Mouse (Mus musculus): Measurements from ENCODE around the gene Rpl23a. TPM values are rescaled to one million over a fixed set of nuclear protein-coding genes. Genes with fewer than 3 reads are reported as not detected.

Rpl23a gene
- polyA plus RNA-seq, 1 experiment: 345 TPM

DNA sequence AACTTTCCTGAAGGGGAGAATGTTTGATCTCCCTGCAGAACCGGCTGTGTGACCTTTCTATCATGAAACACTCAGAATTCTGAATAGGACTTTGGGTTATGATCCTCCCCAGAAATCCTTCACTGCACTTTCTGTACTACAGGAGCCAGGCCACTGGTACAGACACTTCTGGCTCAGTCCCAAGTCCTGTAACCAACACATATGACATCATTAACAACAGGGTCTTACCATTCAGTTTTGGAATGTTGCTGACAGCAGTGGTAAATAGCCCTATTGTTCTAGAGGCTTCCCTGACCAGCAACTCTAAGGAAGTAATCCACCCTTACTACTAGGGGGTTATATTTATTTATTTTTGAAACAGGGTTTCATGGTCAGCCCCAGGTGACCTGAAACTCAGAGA, 9.7 kb upstream of the Rpl23a start, which contains the start of gene Proca1:
Gene Proca1 (plus strand): TSS at position 280 of the 400 bp plus-strand sequence.
- no peak for TF ChIP-seq GATA1 (IDR thresholded peaks at IDR 0.05; ENCODE audit: low read length)

DNA sequence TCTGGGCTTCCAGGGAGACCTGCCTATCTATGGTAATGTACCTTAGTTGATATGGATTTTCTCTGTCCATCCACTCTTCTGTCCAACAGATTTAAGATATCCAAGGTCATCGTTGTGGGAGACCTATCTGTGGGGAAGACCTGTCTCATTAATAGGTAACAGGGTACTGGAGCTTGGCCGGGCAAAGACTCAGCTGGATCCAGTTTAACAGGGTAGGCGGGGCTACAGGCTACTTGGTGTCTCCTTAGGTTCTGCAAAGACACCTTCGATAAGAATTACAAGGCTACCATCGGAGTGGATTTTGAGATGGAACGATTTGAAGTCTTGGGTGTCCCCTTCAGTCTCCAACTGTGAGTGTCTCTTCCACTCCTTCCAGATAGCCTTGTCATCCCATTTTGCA, 6.7 kb upstream of the Rpl23a start:
- no peak for TF ChIP-seq GATA1 (IDR thresholded peaks at IDR 0.05; ENCODE audit: low read length)

DNA sequence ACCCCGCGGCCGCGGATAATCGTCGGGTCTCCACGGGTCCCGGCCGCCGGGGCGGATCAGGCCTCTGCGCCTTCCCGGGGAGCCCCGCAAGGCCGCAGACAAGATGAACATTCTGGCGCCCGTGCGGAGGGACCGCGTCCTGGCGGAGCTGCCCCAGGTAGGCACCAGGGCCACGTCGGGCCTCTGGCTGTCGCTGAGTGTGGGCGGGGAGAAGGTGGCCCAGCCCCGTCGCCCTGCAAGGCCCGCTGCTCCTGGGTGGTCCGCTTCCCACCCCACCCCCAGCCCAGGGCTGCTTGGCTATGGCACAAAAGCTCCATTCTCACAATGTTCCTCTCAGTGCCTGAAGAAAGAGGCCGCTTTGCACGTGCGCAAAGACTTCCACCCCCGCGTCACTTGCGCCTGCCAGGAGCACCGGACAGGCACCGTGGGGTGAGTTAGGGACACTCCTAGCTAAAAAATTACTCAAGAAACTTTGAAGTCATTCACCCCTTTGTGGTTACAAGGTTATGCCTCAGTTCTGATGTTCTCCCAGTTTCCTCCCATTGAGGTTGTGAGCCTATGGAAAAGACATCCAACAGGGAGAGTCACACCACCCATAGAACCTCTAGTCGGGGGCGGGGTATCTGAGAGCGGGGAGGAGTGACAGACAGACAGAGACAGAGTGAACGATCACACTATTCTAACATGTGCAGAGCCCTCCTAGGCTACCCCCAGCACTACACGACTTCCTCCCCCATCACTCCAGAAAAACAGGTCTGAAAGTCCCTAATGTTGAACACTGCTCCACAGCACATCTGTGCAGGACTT, 6.1 kb upstream of the Rpl23a start:
- TF ChIP-seq GATA1 (IDR thresholded peaks at IDR 0.05; ENCODE audit: low read length): no peak

DNA sequence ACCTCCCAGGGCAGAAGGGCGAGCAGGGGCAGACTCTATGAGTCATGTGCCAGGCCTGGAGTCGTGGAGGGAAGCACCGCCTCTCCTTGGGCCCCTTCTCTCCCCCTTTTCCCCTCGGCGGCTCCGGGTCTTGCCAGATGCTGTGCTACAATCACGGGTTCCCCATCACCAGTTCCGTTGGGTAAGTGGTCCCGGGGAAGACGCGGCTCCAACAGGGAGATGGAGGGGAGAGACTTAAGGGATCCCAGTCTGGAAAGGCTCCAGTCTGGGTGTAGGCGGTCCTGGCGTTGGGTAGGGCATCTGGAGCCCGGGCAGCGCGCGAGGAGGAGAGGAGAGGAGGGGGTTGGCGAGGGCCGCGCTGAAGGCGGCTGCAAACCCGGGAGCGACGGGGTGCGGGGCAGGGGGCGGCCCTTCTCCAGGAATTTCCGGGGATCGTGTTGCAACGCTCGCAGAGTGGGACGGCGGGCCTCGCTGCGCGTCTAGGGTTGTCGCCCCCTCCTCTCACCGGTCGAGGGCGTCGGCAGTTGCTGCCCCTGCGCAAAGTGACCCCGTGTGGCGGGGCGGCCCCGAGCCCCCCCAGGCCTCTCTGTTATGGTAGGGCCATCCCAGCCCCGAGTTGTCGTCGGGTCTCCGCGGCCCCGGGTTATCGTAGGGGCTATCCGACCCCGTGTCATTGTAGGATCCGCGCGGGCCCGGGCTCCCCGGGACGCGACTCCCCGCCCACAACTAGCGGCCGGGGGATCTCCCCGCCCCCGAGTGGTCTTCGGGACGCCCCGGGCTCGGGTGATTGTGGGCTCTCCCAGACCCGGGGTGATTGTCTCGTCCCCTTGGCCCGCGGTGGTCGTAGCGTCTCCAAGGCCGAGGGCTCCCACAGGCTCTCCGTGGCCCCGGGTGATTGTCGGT, 5.2 kb upstream of the Rpl23a start, which contains the start of gene Rab34:
Gene Rab34 (plus strand): TSS at position 100 of the 903 bp plus-strand sequence.
- no peak for TF ChIP-seq GATA1 (IDR thresholded peaks at IDR 0.05; ENCODE audit: low read length)

DNA sequence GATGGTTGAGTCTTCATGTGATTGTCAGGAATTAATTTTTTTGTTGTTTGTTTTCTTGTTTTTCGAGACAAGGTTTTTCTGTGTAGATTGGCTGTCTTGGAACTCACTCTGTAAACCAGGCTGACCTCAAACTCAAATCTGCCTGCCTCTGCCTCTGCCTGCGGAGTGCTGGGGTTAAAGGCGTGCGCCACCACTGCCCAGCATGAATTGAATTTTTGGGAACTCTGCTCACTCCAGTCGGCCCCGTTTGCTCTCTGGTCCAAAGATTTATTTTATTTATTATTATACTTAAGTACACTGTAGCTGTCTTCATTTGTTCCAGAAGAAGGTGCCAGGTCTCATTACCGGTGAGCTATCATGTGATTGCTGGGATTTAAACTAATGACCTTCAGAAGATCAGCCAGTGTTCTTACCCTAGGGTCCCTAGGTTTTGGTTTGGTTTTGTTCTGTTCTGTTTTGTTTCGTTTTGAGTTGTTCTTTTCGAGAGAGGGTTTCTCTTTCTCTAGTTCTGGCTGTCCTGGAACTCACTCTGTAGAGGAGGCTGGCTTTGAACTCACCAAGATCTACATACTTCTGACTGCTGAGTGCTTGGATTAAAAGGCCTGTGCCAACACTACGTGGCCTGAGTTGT, 615 bp upstream of the Rpl23a start:
- no peak for TF ChIP-seq GATA1 (IDR thresholded peaks at IDR 0.05; ENCODE audit: low read length)

DNA sequence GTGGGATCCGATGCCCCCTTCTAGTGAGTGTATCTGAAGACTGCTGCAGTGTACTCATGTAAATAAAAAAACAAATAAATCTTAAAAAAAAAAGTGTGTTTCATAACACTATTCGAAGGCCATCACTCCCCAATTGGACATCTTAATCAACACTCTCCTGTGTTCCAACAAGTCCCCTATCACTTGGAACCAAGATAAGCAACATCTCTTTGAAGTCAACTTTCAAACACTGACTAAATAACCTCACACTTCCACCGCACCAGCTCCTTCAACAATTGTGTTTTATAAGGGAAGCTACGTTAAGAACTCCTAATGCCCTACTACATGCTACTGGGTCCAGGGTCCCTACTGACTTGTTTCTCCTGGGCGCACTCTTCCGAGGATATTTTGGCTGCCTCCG, 934 bp downstream of the Rpl23a start:
- TF ChIP-seq GATA1 (IDR thresholded peaks at IDR 0.05; ENCODE audit: low read length): no peak

DNA sequence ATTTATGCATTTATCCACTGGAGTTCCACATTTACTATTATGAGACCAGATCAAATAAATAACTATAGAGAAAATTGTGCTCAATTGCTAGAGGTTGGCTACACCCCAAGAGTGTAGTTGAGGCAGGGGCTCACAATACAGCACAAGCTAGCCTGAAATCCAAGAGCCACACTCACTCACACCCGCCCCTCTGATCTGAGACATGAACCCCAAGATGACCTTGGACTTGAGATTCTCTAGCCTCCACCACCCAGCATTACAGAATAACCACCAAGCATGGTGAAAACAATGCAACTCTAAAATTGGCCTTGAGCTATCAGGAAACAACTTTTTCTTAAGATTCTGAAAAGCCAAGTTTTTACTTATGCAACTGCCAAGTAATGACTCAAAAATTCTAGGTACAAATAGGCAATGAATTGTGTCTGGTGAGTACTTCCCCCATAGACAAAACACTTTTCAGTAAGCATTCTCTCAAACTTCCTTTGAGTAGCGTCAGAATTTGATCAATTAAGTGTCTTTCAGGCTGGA, 1.5 kb downstream of the Rpl23a start:
- no peak for TF ChIP-seq GATA1 (IDR thresholded peaks at IDR 0.05; ENCODE audit: low read length)

DNA sequence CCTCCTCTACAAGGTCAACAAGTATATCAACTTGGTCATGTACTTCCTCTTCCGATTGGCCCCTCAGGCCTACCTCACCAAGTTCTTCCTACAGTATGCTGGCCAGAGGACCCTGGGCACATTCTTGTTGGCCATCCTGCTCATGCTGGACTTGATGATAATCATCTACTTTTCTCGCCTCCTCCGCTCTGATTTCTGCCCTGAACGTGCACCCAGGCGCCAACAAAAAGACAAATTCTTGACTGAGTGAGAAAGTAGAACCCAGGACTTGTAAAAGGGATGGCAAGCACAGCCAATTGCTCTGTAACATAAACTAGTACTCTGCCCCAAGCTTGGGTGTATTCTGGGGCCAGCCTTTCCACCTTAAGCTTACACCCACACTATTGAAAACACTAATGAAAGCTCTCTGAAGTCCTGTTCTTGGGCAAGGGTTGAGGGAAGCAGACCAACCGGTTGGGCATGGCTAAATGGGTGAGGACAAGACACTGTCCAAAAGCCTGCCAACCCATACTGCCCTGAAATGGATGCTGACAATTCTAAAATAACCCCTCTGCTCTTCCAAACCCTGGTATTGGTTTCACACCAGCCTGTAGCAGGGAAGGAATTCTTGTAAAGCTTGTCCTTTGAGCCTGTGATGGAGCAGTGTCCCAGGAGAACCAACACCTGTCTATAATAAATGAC, 3.2 kb downstream of the Rpl23a start:
- no peak for TF ChIP-seq GATA1 (IDR thresholded peaks at IDR 0.05; ENCODE audit: low read length)

DNA sequence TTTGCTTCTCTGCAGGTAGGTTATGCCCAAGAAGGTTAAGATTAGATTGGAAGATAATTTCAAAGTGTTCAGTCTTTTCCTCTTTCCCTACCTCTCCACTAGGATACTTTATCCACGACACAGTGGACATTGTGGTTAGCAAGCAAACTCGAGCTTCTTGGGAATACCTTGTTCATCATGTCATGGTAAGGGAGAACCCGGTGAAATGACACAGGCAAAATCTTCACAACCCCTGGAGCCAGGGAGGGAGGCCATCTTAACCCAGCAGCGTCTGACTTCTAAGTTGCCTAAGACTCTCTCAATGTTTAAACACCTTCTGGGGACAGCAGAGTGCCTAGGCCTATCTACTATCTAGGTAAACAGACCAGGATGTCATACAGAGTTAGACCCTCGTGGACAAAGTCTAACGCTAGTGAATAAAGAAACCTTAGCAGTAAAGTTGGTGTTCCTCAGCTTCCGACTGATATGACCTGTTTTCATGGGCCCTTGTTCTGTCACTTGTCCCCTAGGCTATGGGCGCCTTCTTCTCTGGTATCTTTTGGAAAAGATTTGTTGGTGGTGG, 3.9 kb downstream of the Rpl23a start:
- TF ChIP-seq GATA1 (IDR thresholded peaks at IDR 0.05; ENCODE audit: low read length): no peak

DNA sequence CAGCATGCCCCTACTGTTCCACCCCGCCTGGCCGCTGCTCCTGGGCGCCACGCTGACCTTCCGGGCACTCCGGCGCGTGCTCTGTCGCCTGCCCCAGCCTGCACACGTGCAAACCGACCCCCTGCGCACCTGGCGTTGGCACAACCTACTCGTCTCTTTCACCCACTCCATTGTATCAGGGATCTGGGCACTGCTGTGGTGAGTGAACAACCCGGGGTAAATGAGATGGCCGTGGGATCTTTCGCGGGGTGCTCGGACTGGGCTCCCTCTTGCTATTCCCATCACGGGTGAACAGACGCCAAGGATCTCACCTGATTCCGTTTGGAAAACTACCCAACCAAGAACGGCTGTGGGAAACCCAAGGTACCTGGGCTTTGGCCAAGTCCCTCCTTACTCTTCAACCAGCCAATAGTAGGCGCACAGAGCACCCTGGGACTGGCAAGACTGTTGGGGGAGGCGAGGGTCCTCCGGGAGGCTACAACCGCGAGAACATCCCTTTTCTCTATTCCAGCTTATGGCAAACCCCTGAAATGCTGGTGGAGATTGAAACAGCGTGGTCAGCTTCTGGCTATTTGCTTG, 4.4 kb downstream of the Rpl23a start:
- TF ChIP-seq GATA1 (IDR thresholded peaks at IDR 0.05; ENCODE audit: low read length): no peak

DNA sequence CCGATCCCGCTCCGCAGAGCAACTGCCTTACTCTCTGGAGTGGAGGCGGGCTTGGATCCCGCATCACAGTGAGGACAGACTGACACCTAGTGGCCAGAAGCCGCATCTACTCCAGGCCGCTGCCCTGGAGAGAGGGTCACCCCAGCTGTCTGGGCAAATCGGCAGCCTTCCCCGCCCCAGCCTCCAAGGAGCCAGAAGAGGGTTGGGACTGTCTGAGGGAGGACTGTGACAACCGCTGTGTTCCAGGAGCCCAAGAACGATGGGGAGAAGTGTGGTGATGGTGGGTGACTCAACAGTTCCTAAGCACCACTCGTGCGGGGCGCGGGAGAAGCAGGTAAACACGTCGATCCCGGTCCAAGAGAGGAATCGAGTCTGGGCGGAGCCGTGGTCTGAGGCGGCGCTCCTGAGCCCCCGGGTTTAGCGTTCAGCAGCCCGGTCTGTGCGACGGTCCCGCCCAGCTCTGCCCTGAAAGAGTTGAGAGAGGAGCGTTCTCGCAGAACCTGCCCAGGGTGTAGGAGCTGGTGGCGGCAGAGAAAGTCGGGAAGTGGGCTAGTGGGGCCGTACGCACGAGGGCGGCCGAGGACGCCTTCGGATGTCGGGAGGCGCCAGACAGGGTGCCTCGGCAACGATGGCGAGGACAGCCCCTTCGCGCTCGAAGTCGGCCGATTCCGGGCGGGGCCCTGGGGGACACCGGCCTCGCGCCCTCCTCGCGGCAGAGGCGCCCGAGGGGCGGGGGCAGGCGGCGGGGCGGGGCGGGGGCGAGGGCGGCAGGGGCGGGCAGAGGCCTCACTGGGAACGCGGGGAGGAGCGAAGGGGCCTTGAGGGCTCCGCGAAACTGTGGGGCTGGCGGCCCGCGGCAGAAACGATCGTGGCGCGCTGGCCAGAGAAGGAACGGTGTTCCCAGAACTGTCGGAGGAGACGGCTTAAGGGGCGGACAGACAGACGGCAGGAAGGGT, 5.2 kb downstream of the Rpl23a start:
- no peak for TF ChIP-seq GATA1 (IDR thresholded peaks at IDR 0.05; ENCODE audit: low read length)

DNA sequence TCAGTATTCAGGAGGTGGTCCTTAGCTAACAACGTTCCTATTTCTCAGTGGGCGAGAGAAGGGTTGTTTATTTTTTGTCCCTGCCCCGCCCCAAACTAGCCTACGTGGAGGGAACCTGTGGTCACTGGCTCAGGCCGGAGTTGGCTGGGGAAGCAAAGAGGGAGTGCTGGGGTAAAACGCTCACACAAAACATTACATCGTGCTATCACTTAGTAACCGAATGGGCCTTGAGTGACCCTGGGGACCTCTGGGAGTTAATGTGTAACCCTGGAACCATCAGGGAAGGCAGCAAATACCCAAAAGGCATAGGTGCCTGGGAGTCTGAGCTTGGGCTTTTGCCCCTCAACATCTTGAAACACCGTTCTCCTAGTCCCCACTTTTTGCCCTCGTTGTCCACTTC, 5.9 kb downstream of the Rpl23a start:
- no peak for TF ChIP-seq GATA1 (IDR thresholded peaks at IDR 0.05; ENCODE audit: low read length)

DNA sequence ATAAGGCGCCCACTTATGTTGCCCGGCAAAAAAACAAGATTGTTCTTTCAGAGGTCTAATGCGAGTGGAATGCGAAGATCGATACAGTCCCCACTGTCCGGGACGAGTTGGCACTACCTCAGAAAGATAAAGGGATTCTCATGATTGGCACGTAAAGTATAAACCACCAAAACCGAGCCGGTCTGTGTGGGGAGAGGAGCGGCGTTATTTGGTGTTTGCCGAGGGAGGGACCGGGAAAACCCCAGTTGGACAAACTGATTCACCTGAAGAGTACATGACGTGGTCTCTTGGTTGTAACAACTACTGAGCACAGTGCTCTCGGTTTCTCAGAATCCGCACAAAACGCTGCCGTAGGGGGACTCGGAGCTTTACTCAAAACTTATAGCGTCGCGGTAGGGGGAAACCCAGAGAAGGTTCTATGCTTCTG, 6.5 kb downstream of the Rpl23a start:
- no peak for TF ChIP-seq GATA1 (IDR thresholded peaks at IDR 0.05; ENCODE audit: low read length)
